Mouse (Mus musculus) embryonic facial prominence, embryonic 15.5 days (tissue): ENCODE measurements around the gene Mcmbp. TPM values are rescaled to one million over a fixed set of nuclear protein-coding genes. Genes with fewer than 3 reads are reported as not detected.

Source experiments
- ATAC-seq: fragments of 200-750 bp; cut with Nextera tagmentation; 2 replicates; pipeline ENCODE4 v1.8.0; 2017; ENCODE audit warnings: low read depth, moderate TSS enrichment; ENCODE audit not compliant: insufficient number of reproducible peaks, low FRiP score, low TSS enrichment
- H3K27ac ChIP-seq: fragments of 300-500 bp; sonication (generic); replicated peaks from 2 replicates; pipeline ENCODE4 v1.5.1; 2015; ENCODE audit warnings: mild to moderate bottlenecking, inconsistent platforms
- H3K27me3 ChIP-seq: fragments of 300-500 bp; sonication (generic); 2 replicates; pipeline ENCODE4 v1.6.1; 2015; ENCODE audit warnings: inconsistent platforms
- H3K36me3 ChIP-seq: fragments of 300-500 bp; sonication (generic); 2 replicates; pipeline ENCODE4 v1.6.1; 2015; ENCODE audit warnings: mild to moderate bottlenecking, inconsistent platforms
- H3K4me1 ChIP-seq: fragments of 300-500 bp; sonication (generic); 2 replicates; pipeline ENCODE4 v1.6.1; 2015; ENCODE audit warnings: inconsistent platforms
- H3K4me2 ChIP-seq: fragments of 300-500 bp; sonication (generic); replicated peaks from 2 replicates; pipeline ENCODE4 v1.6.1; 2015; ENCODE audit warnings: mild to moderate bottlenecking, inconsistent platforms
- H3K4me3 ChIP-seq: fragments of 300-500 bp; sonication (generic); replicated peaks from 2 replicates; pipeline ENCODE4 v1.5.1; 2015; ENCODE audit warnings: mild to moderate bottlenecking, inconsistent platforms
- H3K9ac ChIP-seq: fragments of 300-500 bp; sonication (generic); 2 replicates; pipeline ENCODE4 v1.6.1; 2015; ENCODE audit warnings: inconsistent platforms
- H3K9me3 ChIP-seq: fragments of 300-500 bp; sonication (generic); replicated peaks from 2 replicates; pipeline ENCODE4 v1.6.1; 2016; ENCODE audit warnings: inconsistent platforms
- WGBS: fragments of 180-500 bp; shearing (Covaris S2); methylation state at CpG from one replicate; pipeline ENCODE4 v1.1.7; 2015; 5-methylcytosine and 5-hydroxymethylcytosine counted together
- polyA plus RNA-seq: library from polyadenylated mRNA; unstranded; fragments of >200 nt; fragmentation: Nextera tagmentation; extraction: Ambion mirVana; gene quantifications from 2 replicates; pipeline ENCODE4 v1.2.1, GENCODE M21; 2015

Mcmbp gene
- polyA plus RNA-seq, 1 experiment from 2014 or later = 54.5 TPM

- under 1% methylated on average over 55 of the region's 55 CpGs for WGBS
- peak within 1 kb of the TSS; percentile 71 for H3K4me2 ChIP-seq
- peak within 1 kb of the TSS; percentile 73 for H3K27ac ChIP-seq
- H3K4me3 ChIP-seq = peak within 1 kb of the TSS; percentile 93
- peaks cover 40% of the 10 kb centered on the region for H3K4me1 ChIP-seq
- peaks cover 5% of the 10 kb centered on the region; the same call in 1 of the 2 replicates for H3K27me3 ChIP-seq
- H3K9ac ChIP-seq = peak within 1 kb of the TSS; percentile 87
- ATAC-seq = peak; percentile 89
- no peaks in the 10 kb centered on the region for H3K9me3 ChIP-seq
- H3K36me3 ChIP-seq = peaks cover under 1% of the 10 kb centered on the region
Observed at GRCm38 (mm10) chr7:128744684-128745485, 4.6 kb upstream of the Mcmbp start, which contains the start of gene Sec23ip. Gene Sec23ip, plus strand, starts transcription at chr7:128744943.

GRCm38 (mm10) chr7:128743898-128744297 lies 3.6 kb upstream of the Mcmbp start:
- ATAC-seq = no peak
- no peak overlapping the region for H3K9ac ChIP-seq
- no peak overlapping the region for H3K27ac ChIP-seq
- H3K36me3 ChIP-seq = no peaks in the 10 kb centered on the region
- H3K4me1 ChIP-seq = peaks cover 42% of the 10 kb centered on the region
- H3K9me3 ChIP-seq = no peaks in the 10 kb centered on the region
- peak overlapping the region; percentile 93 for H3K4me3 ChIP-seq
- peaks cover 5% of the 10 kb centered on the region; the same call in 1 of the 2 replicates for H3K27me3 ChIP-seq
- WGBS = 67% methylated on average over 2 of the region's 2 CpGs
- H3K4me2 ChIP-seq = peak overlapping the region; percentile 71

DNA sequence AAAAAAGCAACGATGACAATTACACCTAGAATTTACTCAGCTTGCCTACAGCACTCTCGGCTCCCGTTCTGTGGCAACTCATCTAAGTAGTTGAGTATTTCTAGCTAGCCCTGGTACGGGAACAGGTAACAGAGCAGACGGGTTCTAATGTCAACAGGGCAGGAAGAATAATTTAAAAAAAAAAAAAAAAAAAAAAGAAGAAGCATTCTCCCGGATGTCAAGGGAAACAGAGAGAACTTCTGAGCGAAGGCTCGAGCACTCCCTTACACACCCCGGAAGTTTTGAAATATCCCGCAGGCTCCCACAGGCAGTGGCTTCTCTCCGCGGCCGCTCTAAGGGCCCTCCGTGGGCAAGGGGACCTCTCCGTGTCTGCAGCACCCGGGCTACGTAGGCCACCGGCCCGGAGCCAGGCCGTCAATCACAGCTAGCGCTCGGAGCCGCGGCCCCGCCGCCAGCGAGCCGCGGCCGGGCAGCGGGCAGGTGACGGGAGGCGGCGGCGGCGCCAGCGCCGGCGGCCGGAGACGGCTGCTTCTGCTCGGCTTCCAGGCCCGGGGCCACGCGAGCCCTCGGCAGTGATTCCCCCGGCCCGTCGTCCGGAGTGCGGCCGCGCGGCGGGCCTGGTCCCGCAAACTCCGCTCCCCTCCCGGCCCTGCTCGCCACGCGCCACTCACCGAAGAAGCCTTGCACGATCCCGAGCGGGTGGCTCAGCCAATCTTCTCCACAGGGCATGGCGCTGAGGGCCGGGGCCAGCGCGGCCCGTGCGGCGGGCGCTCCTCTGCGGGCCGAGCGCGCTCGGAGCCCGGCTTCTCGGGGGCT lies 625 bp downstream of the Mcmbp start:
- peak; percentile 61 for ATAC-seq
- H3K27me3 ChIP-seq = peaks cover 5% of the 10 kb centered on the region; the same call in 1 of the 2 replicates
- peak overlapping the region; percentile 66 for H3K4me2 ChIP-seq
- peaks cover 37% of the 10 kb centered on the region for H3K4me1 ChIP-seq
- H3K9me3 ChIP-seq = no peaks in the 10 kb centered on the region
- peak overlapping the region; percentile 99 for H3K4me3 ChIP-seq
- H3K36me3 ChIP-seq = peaks cover under 1% of the 10 kb centered on the region; the same call in 1 of the 2 replicates
- peak overlapping the region; percentile 85 for H3K27ac ChIP-seq
- under 1% methylated on average over 78 of the region's 80 CpGs for WGBS
- H3K9ac ChIP-seq = peak overlapping the region; percentile 99

DNA sequence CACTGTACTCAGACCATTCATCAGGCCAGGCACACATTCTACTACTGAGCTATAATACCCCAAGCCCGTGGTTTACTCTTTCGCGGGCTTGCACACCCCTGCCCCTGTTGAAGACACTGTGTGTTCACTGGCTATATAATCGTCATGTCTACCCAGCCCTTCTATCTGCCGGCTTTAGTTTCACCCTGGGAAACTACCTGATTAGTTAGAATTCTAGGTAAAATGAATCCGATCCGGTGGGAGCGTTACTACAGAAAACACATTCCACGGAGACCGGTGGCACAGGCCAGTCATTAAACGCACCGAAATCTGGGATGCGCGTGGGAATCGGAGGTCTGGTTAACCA lies 1.2 kb downstream of the Mcmbp start:
- Histone ChIP-seq H3K4me2 (peak overlapping the region; percentile 66), H3K4me1 (peaks cover 33% of the 10 kb centered on the region), H3K27me3 (peaks cover 5% of the 10 kb centered on the region; the same call in 1 of the 2 replicates), H3K27ac (no peak overlapping the region), H3K9me3 (no peaks in the 10 kb centered on the region), H3K4me3 (peak overlapping the region; percentile 99), H3K9ac (peak overlapping the region; percentile 99), H3K36me3 (peaks cover 3% of the 10 kb centered on the region; the same call in 1 of the 2 replicates)
- ATAC-seq = no peak
- under 1% methylated on average over 15 of the region's 15 CpGs for WGBS

GRCm38 (mm10) chr7:128738041-128738440 lies 2.3 kb downstream of the Mcmbp start:
- Histone ChIP-seq H3K27ac (no peak overlapping the region), H3K36me3 (peaks cover 3% of the 10 kb centered on the region; the same call in 1 of the 2 replicates), H3K4me3 (peak overlapping the region; percentile 99), H3K27me3 (0 out of 2 replicates have a peak, but pooled peaks cover 5% of the 10 kb centered on the region), H3K9ac (no peak overlapping the region), H3K4me1 (peaks cover 31% of the 10 kb centered on the region), H3K4me2 (peak overlapping the region; percentile 66), H3K9me3 (no peaks in the 10 kb centered on the region)
- ATAC-seq = no peak
- 64% methylated on average over 5 of the region's 5 CpGs for WGBS

GRCm38 (mm10) chr7:128731585-128731984 lies 8.7 kb downstream of the Mcmbp start:
- 83% methylated on average over 2 of the region's 2 CpGs for WGBS
- H3K9ac ChIP-seq = no peak overlapping the region
- H3K9me3 ChIP-seq = no peaks in the 10 kb centered on the region

GRCm38 (mm10) chr7:128728738-128729137 lies 11.6 kb downstream of the Mcmbp start:
- ATAC-seq = no peak
- H3K27me3 ChIP-seq = no peaks in the 10 kb centered on the region
- 77% methylated on average over 10 of the region's 10 CpGs for WGBS

More at GRCm38 (mm10) chr7:128731585-128731984, 8.7 kb downstream of the Mcmbp start:
- peaks cover 3% of the 10 kb centered on the region; the same call in 1 of the 2 replicates for H3K36me3 ChIP-seq
- H3K4me3 ChIP-seq = no peak overlapping the region
- H3K4me1 ChIP-seq = peaks cover 18% of the 10 kb centered on the region; the same call in 1 of the 2 replicates
- H3K4me2 ChIP-seq = no peak overlapping the region
- ATAC-seq = no peak
- no peak overlapping the region for H3K27ac ChIP-seq
- no peaks in the 10 kb centered on the region for H3K27me3 ChIP-seq

GRCm38 (mm10) chr7:128727701-128728100 lies 12.6 kb downstream of the Mcmbp start:
- Histone ChIP-seq H3K27ac (no peak overlapping the region), H3K27me3 (no peaks in the 10 kb centered on the region), H3K4me1 (peaks cover 19% of the 10 kb centered on the region; the same call in 1 of the 2 replicates), H3K9me3 (no peaks in the 10 kb centered on the region), H3K36me3 (peaks cover 12% of the 10 kb centered on the region), H3K4me3 (no peak overlapping the region), H3K4me2 (no peak overlapping the region), H3K9ac (no peak overlapping the region)
- ATAC-seq = no peak
- 68% methylated on average over 5 of the region's 5 CpGs for WGBS

More at GRCm38 (mm10) chr7:128728738-128729137, 11.6 kb downstream of the Mcmbp start:
- Histone ChIP-seq H3K4me2 (no peak overlapping the region), H3K36me3 (0 out of 2 replicates have a peak, but pooled peaks cover 5% of the 10 kb centered on the region), H3K27ac (no peak overlapping the region), H3K4me3 (no peak overlapping the region), H3K4me1 (peaks cover 19% of the 10 kb centered on the region; the same call in 1 of the 2 replicates), H3K9ac (no peak overlapping the region), H3K9me3 (no peaks in the 10 kb centered on the region)

DNA sequence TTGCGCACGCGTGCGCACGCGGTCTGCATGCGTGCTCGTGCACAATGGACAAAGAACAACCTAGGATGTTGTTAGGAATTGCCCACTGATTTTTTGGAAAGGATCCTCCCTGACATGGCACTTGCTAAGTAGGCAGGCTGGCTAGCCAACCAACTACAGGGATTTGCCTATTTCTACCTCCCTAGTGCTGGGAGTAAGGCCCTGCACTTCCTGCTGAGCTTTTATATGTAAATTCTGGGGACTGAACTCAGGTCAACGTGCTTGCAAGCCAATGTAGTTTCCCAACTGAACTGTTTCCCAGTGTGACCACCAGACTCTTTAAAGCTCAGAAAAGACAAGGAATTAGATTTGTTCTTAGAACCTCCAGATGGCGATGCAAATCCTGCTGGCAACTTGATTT lies 13.3 kb downstream of the Mcmbp start:
- Histone ChIP-seq H3K4me2 (no peak overlapping the region), H3K27me3 (no peaks in the 10 kb centered on the region), H3K9me3 (no peaks in the 10 kb centered on the region), H3K9ac (no peak overlapping the region), H3K4me1 (peaks cover 19% of the 10 kb centered on the region; the same call in 1 of the 2 replicates), H3K4me3 (no peak overlapping the region), H3K36me3 (peaks cover 18% of the 10 kb centered on the region), H3K27ac (no peak overlapping the region)
- 71% methylated on average over 10 of the region's 10 CpGs for WGBS
- no peak for ATAC-seq

DNA sequence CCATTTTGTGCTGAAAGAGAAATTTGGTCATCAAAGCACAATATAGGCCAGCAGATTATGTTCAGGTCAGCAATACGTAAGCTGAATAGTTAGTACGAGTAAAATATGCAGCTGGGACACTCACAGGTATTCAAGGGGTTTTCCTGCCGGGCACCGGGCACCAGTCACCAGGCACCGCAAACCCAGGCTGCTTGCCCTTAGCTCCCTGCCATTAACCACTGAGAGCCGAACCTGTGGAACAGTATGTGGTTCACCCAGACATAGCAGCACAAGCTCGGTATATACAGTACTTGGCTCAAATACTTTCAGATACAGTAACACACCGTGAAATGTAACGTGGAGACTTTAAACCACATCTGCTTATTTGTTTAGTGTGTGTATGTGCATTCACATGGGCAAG lies 15.1 kb downstream of the Mcmbp start:
- ATAC-seq = no peak
- Histone ChIP-seq H3K9ac (no peak overlapping the region), H3K4me3 (no peak overlapping the region), H3K27me3 (no peaks in the 10 kb centered on the region), H3K4me2 (no peak overlapping the region), H3K4me1 (peaks cover 17% of the 10 kb centered on the region; the same call in 1 of the 2 replicates), H3K9me3 (no peaks in the 10 kb centered on the region), H3K27ac (0 out of 2 replicates have a peak overlapping the region, but pooled peaks have one; percentile 28), H3K36me3 (peaks cover 29% of the 10 kb centered on the region)
- WGBS = 72% methylated on average over 9 of the region's 9 CpGs

DNA sequence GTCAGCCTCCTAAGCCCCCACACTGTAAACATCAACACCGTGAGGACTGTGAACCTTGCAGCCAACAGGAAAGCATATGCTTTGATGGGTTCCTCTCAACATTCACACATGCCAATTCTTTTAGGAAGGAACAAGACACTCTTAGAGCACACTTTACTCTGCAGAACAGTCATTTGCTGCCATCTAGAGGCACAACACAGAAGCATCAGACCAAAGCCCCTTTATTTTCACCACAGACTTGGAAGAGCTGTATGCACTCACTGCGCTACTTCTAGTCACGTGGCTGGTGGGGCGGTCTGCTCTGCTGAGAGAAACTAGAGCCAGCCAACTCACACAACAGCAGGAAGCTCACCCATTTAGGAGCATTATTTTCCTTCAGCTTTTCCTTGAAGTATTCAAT lies 15.5 kb downstream of the Mcmbp start:
- Histone ChIP-seq H3K4me2 (no peak overlapping the region), H3K36me3 (peaks cover 32% of the 10 kb centered on the region), H3K27me3 (no peaks in the 10 kb centered on the region), H3K4me3 (no peak overlapping the region), H3K4me1 (peaks cover 17% of the 10 kb centered on the region; the same call in 1 of the 2 replicates), H3K27ac (0 out of 2 replicates have a peak overlapping the region, but pooled peaks have one; percentile 28), H3K9me3 (no peaks in the 10 kb centered on the region), H3K9ac (no peak overlapping the region)
- 31% methylated on average over 4 of the region's 4 CpGs for WGBS
- peak; percentile 84 for ATAC-seq
